Mouse (Mus musculus) bone marrow macrophage, adult 2 months (primary cell): ENCODE measurements around the gene Rell1. TPM values are rescaled to one million over a fixed set of nuclear protein-coding genes. Genes with fewer than 3 reads are reported as not detected.
A peak's percentile ranks its signal among the peaks of the same experiment; 100 is the strongest.

Experiments used
- H3K27ac ChIP-seq: 2 replicates; pipeline ENCODE4 v1.5.1; 2012; ENCODE audit warnings: low read depth, low read length; ENCODE audit not compliant: insufficient read depth
- H3K4me1 ChIP-seq: 2 replicates; pipeline ENCODE4 v1.6.1; 2012; ENCODE audit warnings: low read length; ENCODE audit not compliant: control insufficient read depth, insufficient read depth
- H3K4me3 ChIP-seq: 2 replicates; pipeline ENCODE4 v1.5.1; 2012; ENCODE audit warnings: mild to moderate bottlenecking, low read length, moderate library complexity; ENCODE audit not compliant: insufficient read depth
- CTCF ChIP-seq: IDR thresholded peaks from 2 replicates; pipeline ENCODE4 v1.5.1; 2012; ENCODE audit warnings: low read depth, mild to moderate bottlenecking, low read length, moderate library complexity
- POLR2A ChIP-seq: IDR thresholded peaks from 2 replicates; pipeline ENCODE4 v1.6.1; 2012; ENCODE audit warnings: mild to moderate bottlenecking, low read depth, low read length, borderline replicate concordance
- polyA plus RNA-seq: library from polyadenylated mRNA; stranded (reverse); fragments of >200 nt; gene quantifications from 2 replicates; pipeline ENCODE4 v1.2.4, GENCODE M21; 2012; ENCODE audit not compliant: missing spikeins, insufficient read depth, insufficient read length

Gene Rell1
- polyA plus RNA-seq, 1 experiment, result 63.3 TPM

GRCm38 (mm10) chr5:63876081-63876480, 92.6 kb downstream of the Rell1 start:
- TF ChIP-seq POLR2A (no peak), CTCF (no peak)
- H3K4me1 ChIP-seq, result no peaks in the 10 kb centered on the region
- H3K4me3 ChIP-seq, result no peak overlapping the region
- no peak overlapping the region for H3K27ac ChIP-seq

GRCm38 (mm10) chr5:63874880-63875279, 93.8 kb downstream of the Rell1 start:
- Histone ChIP-seq H3K27ac (no peak overlapping the region), H3K4me3 (no peak overlapping the region), H3K4me1 (no peaks in the 10 kb centered on the region)
- TF ChIP-seq POLR2A (no peak), CTCF (no peak)

- Histone ChIP-seq H3K4me1 (no peaks in the 10 kb centered on the region), H3K4me3 (no peak overlapping the region), H3K27ac (no peak overlapping the region)
- TF ChIP-seq CTCF (no peak), POLR2A (no peak)
Observed at GRCm38 (mm10) chr5:63872176-63872932, 96.3 kb downstream of the Rell1 start.

- H3K4me3 ChIP-seq, result no peak overlapping the region
- H3K4me1 ChIP-seq, result no peaks in the 10 kb centered on the region
- H3K27ac ChIP-seq, result no peak overlapping the region
- TF ChIP-seq CTCF (no peak), POLR2A (no peak)
Observed at GRCm38 (mm10) chr5:63867421-63867820, 101.3 kb downstream of the Rell1 start.

GRCm38 (mm10) chr5:63858901-63859300, 109.8 kb downstream of the Rell1 start:
- TF ChIP-seq CTCF, result no peak
- no peak for TF ChIP-seq POLR2A
- Histone ChIP-seq H3K4me3 (no peak overlapping the region), H3K27ac (peak overlapping the region; percentile 46), H3K4me1 (peaks cover 9% of the 10 kb centered on the region)

Other genes with a start within 250 kb of the Rell1 start
- 0.91 and 0.93 TPM in 2 replicates for gene 0610040J01Rik, start 156.5 kb downstream of the Rell1 start, polyA plus RNA-seq
- 31.5 and 36.0 TPM in 2 replicates for gene Pgm2, start 124.1 kb upstream of the Rell1 start, polyA plus RNA-seq
- 23.8 and 24.1 TPM in 2 replicates for gene Tbc1d1, start 187.4 kb upstream of the Rell1 start, polyA plus RNA-seq